Mouse (Mus musculus): ENCODE results near the gene Dcaf12. TPM values are rescaled to one million over a fixed set of nuclear protein-coding genes. Genes with fewer than 3 reads are reported as not detected.
A peak's percentile ranks its signal among the peaks of the same experiment; 100 is the strongest.

Gene Dcaf12
- total RNA-seq, 1 experiment from 2014 or later: 53.7 TPM

DNA sequence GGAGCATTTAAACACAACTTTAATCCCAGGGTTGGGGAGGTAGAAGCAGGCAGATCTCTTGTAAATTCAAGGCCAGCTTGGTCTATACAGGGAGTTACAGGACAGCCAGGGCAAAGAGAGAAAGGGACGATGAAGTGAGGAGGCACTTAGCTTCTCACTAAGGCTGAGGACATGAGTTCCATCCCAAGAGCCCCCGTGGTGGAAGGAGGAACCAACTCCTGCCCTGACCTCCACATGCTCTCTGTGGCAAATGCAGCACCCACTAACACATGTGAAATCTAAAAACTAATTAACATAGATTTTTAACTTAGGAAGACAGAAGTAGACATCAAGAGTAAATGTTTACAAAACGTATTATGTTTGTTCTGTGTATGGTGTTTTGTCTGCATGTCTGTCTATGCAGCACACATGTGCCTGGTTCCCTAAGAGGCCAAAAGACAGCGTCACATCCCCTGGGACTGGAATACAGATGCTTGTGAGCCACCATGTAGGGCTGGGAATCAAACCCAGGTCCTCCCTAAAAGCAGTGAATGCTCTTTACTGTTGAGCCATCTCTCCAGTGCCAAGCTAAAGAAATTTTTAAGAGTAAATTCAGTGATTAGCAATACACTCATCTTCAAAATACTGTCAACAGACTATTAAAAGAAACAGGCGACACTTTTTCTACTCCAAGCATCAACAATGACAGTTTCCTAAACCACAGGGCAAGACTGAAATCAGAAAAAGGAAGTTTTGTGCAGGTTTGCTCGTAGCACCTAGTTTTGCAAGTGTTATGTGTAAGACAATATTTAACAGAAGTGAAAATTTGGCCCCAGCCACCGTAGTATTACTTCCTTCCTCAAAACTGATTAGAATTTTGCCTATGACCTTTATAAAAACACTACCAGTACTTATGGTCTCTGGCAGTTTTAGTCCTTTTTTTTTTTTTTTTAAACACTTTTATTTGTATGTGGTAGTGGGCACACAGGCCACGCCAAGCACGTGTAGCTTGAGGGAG, 3.8 kb downstream of the Dcaf12 start:
- DNase-seq: no peak

DNA sequence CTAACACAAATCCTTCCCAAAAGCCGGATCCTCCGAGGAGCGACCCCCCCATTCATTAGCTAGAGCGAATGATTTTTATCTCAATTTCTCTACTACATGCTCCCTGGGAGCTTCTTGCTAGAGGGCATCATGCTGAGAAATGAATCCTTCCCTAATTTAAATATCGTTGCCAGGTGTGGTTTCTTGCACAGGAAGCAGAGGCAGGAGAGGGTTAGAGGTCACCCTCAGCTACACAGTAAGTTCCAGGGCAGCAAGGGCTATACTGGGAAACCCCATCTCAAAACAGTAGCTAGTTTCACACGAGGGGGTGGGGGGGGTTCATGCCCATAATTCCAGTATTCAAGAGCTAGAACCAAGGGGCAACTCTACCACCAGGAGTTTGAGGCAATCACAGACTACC, 7.3 kb downstream of the Dcaf12 start:
- no peak for DNase-seq

DNA sequence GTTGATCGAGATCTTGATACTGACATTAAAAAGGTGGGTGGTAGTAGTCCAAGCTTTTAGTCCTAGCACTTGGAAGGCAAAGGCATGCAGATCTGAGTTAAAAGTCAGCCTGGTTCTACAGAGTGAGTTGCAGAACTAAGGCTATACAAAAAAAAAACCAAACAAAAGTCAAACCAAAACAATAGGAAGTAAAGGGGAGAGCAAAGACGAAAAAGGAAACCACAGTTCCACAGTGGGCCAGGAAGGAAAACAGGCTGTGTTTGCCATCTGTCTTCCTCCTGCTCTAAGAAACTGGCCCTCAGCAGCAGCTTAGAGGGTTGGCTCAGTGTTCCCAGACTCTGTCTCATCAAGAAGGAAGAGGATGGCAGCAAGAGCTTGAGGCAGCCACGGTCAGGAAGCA, 10.4 kb downstream of the Dcaf12 start:
- DNase-seq: no peak

DNA sequence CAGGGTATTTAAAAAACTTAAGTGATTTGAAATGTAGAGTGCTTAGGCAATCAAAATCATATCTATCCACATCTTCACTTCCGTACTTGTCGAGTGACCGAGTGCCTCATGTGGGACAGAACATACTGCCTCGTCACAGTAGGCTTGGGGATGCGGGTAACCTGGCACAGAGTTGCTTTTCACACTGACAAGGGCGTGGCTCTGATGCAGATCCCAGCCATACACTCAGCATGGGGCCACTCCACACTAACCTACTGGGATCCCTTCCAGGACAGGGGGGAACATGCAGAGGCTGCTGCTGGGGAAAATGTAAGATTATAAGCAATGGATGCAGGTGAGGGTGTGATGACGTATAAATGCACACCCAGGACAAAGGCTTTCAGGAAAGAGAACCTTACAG, 11.0 kb downstream of the Dcaf12 start:
- no peak for DNase-seq

DNA sequence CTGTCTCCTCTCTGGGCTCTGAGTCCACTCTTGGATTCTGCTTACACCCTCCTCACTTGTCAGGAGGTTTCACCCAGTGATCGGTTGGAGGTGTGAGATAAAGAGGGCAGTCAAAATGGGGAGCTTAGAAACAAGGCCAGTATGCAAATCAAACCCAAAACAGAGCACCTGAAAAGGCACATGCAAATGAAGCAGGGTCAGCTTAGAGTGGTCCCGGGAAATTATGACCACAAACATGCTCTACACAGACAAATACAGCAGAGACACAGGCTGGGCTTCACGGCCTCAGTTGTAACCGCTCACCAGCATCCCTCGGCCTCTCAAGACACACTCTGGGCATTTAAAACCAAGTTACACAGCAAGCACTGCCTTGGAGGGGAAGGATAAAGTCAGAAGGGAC, 15.7 kb downstream of the Dcaf12 start:
- no peak for DNase-seq

DNA sequence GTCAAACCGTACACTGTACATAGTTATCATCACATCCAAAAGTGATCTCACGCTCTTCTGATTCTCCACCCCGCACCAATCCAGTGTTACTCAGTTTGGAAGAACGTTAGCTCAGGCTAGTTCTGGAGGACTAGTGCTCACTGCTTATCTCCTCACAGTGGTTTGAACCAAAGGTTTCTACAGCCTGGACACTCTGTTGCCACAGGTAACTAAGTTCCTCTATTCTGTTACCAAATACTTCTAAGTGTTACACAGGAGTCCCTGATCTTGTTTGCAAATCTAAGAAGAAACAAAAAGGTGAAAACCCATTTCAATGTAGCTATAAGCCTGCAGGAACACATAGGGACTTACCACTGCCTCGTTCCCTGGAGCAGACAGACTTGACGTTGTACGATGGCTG, 18.7 kb downstream of the Dcaf12 start:
- no peak for DNase-seq

DNA sequence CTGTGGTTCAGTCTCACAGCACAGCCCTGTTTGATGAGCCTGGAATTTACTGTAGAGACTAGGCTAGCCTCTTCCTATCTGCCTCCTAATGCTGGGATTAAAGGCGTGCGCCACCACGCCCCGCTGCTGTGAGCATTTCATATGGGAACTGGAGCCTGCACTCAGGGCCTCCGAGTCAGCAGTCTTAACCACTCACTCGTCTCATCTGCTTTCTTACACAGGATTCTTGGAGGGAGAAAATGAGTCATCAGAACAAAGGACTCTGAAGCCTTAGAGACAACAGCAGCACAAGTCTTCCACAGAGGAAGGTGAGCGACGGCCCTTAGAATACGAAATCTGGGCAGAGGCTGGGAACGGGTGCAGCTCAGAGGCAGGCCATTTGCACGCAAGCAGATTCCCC, 19.2 kb downstream of the Dcaf12 start:
- no peak for DNase-seq

DNA sequence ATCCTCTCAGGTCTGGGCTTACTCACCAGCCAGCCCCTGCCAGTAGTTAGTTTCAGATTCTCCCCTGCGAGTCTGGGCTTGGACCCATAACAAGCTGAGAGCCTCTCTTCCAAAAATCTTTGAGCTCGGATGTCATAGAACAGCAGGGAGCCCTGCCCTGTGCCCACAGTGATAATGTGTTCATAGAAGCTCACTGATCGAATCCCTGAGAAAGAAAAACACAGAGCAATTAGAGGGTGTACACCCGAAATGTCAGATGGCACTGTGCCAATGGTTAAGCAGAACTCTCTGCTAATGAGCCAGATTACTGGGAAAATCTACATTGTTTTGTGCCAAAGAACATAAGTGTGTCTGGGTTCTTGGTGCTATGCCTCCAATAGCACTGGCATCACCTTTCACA, 20.8 kb downstream of the Dcaf12 start:
- DNase-seq: no peak

DNA sequence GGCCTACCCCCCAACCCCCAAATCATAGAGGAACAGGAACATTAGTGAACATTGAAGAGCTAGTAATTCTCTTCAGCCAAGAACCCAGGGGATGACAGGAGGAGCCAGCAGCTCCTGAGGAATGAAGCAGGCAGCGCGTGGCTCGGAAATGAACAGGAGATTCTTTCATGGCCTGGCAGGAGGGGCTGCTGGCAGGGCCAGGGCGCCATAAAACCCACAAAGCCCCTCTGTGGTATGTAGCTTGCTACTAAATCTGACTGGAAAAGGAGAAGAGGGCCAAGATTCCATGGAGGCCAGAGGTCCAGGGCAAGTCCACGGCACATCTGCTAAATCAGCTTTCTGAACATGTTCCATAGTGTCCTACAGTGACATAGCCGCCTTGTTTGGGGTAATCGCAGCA, 24.9 kb downstream of the Dcaf12 start:
- DNase-seq: no peak

DNA sequence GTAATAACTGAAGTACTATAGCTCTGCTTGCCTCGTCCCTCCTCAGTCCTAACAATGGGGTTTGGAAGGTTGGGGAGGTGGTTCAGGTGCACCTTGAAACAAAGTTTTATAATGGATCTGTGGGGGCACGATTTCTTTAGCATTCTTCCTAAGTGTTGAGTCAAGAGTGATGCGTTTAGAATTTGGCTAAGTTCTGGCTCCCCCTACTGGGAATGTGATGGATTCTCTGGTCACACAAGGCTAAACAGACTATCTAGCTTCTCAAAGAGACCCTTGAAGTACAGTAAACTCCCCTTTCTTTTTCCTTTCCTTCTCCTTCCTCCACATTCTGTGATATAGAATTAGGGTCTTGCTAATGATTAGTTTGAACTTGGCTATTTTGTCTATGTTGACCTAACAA, 28.3 kb downstream of the Dcaf12 start:
- DNase-seq: peak; percentile 34

DNA sequence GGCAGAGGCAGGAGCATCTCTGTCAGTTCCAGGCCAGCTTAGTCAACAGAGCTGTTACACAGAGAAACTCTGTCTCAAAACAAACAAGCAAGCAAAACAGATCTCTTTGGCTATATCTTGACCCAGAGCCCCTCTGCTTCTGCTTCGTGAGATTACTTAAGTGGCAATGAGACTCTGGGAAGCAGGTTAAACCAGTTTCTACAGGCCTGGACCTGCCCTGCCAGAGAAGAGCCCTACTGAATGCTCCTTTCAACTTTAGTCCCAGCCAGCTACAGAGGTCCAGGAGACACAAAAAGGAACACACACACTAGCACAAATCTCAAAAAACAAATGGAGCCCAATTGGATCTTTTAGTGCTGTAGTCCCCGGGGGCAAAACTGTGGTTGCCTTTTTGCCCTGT, 30.6 kb downstream of the Dcaf12 start:
- no peak for DNase-seq

DNA sequence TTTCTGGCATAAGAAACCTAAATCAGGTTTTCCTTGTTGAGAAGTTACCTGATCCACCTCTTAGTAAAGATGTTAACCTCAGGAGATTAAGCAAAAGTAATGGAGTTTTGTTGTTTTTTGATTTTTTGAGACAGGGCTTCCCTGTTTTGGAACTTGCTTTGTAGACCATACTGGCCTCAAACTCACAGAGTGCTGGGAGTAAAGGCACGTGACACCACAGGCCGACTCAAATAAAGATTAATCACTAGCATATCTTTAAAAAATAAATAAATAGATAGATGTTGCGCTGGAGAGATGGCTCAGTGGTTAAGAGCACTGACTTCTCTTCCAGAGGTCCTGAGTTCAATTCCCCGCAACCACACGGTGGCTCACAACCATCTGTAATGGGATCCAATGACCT, 38.8 kb downstream of the Dcaf12 start:
- DNase-seq: no peak

DNA sequence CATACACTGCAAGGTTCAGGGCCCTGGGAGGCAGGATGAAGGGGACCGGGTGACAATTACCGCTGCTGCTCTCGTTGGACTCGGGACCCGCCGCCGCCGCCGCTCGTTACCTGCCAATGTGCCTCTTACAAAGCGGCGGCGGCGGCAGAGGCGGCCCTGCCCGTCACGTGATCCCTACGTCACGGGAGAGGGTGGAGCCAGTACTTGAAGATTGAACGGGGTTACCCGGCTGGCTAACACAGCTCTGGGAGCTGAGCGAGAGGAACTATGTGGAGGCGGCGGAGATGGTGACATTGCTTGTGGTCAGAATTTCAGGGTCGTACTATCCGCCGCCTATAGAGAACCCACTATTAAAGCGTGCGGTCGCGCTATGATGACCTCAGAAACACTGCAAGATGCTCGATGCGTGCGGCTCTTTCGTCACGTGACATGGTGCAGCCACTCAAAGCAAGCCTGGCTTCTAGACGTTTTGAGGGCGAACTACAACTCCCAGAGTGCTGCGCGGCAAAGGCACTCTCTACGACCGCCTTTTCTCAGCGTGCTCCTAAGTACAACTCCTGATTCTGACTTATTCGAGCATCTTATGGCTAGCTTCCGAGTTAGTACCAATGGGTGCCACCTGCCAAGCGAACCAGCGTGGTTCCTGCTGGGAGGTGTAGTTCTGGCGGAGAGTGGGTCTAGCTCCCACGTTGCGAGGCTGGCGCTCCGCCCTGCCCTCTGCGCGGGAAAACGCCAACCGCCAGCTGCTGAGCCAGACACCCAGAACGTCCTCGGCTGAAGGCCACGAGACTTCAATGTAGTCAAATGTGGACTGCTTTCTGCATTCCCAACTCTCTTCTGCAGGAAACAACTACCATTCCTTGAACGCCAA, 39.5 kb downstream of the Dcaf12 start, which contains the start of gene Ubap2:
Gene Ubap2 (minus strand): TSS at position 165 of the 871 bp plus-strand sequence.
- peak; percentile 96 for DNase-seq

DNA sequence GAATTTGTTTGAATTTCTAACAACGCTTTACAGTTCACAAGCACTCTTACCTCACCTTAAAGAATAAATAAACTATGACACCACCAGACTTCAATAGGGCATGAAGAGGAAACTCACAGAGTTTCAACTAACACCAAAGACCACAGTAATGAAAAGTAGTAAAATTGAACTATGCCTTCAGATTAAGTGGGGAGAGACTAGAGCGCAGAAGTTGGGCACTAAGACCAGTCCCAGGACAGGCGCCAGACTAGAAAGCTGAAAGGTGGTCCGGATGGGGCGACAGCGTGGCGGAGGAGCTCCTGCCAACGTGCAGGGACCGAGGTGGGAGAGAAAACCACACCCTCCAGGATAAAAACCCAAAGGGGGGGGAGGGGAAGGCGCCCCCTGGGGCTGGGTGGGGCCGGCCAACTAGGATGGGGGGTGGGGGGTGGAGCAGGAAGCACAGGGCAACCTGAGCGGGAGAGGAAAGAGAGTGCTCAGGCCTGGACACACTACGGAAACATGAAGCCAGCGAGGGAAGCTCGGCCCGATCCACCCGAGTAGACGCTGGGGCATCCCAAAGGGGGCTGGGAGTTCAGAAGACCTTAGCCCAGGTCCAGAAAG, 40.2 kb downstream of the Dcaf12 start:
- no peak for DNase-seq

DNA sequence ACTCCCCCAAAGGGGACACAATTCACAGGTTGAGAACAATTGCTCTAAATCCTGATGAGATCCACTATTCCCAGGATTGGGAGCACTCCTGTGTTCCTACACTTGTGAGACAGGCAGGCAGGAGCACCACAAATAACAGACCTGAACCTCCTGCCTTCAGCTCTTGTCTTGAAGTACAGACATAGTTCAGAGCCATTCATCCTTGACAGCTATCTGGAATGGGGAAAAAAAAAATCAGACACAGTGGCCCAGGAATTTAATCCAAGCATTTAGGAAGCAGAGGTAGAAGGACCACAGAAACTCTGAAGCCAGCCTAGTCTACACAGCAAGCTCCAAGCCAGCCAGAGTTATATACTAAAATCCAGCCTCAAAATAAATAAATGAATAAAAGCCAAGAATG, 46.6 kb downstream of the Dcaf12 start:
- no peak for DNase-seq

DNA sequence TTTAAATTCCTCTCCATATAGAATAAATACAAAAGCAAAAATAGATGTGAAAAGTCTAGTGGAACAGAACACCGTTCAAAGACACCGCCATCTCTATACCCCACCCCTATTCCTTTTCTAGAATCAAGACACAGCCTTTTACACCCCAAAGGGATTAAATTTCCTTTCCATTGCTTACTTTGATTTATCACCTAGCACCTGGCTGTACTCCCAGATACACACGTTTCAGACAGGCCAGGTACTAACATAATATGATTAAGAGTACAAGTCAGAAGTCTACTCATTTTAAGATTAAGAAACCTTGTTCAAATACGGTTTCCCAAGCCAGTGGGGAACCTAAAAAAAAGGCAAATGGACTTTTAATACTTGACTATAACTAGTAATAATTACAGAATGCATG, 48.3 kb downstream of the Dcaf12 start:
- no peak for DNase-seq

DNA sequence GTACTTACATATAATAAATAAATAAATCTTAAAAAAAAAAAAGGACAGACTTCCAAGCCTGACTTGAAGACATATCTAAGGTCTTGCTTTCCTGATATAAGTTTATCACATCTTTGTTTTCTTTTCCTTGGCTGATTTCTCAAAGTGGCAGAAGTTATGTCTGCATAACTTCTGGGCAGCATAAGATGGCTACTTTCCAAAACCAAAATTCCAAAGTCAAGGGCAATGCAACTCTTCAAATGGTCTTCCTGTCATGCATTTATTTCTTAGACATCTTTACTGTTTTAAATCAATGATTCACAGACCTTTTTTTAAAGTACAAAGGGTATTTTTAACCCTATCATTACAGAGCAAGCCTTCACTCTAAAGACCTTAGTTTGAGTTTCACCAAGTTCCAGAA, 54.0 kb downstream of the Dcaf12 start:
- DNase-seq: no peak

DNA sequence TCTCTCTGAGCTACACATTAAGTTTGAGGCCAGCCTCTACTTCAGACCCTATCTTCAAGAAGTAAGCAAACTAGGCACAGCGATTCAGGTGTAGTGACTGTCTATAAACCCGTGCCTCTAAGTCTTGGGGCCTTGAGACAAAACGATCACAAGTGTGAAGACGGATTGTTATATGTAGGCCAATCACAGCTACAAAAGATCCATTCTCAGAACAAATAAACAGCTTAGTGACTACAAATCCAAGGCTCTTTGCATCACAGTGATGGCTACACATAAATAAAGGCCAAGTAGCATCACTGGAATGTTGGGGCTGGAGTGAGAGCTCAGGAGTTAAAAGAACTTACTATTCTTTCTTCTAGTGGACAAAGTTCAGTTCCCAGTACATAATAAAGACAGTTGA, 55.7 kb downstream of the Dcaf12 start:
- DNase-seq: no peak

DNA sequence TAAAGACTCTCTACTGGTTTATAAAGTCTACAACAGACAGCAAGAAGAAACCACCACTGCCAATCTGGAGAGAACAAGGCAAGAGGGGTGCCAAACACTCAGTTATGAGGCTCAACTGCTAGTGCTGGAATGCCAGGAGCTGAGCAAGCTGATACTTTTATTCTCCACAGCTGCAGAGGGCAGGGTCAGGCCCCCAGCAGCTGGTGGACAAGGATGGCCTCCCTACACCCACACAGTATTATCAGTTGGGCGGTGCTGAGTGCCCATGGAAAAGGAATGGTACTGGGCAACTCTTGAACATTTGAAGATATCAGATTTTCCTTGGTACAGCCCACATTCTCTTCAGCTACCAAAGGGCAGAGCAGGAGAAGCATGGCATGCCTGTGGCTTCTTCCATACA, 56.9 kb downstream of the Dcaf12 start:
- DNase-seq: no peak

DNA sequence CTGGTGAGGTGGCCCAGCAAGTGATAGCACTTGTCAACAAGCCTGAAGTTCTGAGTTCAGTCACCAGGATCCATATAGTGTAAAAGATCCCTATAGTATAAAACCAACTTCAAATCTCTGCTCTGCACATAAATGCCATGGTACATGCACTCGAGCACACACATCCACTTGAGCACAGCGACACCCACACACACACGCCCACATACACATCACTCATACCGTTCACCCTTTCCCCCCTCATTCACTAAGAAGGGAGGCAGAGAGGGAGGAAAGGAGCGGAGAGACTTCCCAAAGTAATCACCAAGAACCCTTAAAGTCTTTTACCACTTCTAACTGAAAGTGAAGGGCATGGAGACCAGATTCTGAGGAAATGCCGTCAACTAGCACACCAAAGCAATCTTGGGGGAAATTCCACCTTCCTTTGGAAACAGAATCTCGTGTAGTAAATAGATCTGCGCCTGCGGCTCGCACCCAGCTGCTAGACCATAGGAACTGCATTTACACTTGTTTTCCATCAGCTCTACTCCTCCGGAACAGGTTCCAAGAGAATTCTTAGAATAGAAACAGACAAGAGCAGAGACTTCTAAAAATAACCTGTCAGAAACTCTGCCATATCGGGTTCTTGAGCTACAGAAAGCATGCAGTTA, 59.0 kb downstream of the Dcaf12 start:
- no peak for DNase-seq

DNA sequence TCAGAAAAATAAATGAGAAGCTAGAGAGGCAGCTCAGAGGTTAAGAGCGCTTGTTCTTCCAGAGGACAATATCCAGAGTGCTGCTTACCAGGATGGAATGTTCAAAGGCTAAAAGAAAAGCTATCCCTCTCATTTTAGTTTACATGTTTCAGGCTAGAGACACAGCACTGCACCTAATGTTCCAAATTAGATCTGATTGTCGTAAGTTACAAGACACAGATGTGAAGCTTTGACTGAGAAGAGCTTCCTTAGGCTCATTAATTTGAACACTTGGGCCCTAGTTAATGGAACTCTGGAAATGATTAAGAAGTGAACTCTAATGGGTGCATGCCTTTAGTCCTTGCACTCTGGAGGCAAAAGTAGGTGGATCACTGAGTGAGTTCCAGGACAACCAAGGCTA, 60.9 kb downstream of the Dcaf12 start:
- DNase-seq: no peak

DNA sequence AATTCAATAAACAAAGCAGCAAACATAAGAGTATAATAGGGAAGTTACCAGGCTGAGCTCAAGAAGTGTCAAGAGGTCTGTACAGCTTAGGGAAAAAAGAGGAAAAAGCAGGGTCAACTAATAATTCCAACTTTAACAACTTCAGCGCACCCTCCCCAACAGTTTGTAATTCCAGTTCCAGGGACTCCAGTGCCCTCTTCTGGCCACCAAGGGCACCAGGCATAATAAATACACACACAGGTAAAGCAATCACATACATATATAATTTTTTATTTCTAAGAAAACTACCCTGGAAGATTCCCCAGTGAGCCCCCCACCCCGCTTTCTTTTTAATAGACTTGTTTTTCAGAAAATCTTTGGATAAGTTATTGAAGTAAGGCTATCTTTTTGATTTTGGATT, 69.3 kb downstream of the Dcaf12 start:
- no peak for DNase-seq
